Mouse (Mus musculus) ES-E14 (cell line): ENCODE measurements around the gene Cacna2d2. TPM values are rescaled to one million over a fixed set of nuclear protein-coding genes. Genes with fewer than 3 reads are reported as not detected.

Experiments
- DNase-seq: peaks from one replicate; pipeline ENCODE4 v3.0.0-alpha.2; 2013; ENCODE audit warnings: low read depth, low spot score
- H3K27ac ChIP-seq: 2 replicates; pipeline ENCODE4 v1.5.1; 2012; ENCODE audit warnings: low read depth, mild to moderate bottlenecking, low read length, moderate library complexity, mixed read lengths; ENCODE audit not compliant: poor library complexity, insufficient read depth, severe bottlenecking
- H3K36me3 ChIP-seq: 2 replicates; pipeline ENCODE4 v1.6.1; 2012; ENCODE audit warnings: mild to moderate bottlenecking, low read length, moderate library complexity, mixed read lengths; ENCODE audit not compliant: control insufficient read depth, poor library complexity, insufficient read depth, severe bottlenecking
- H3K4me1 ChIP-seq, 2 experiments: fragments of 150-350 bp in 1 of 2; sonication (generic) in 1 of 2; 2 replicates each; pipeline ENCODE4 v1.6.1; 2012; ENCODE audit warnings: low read length in 2 of 2, mild to moderate bottlenecking in 1 of 2, mixed read lengths in 1 of 2; ENCODE audit not compliant: control insufficient read depth in 2 of 2, insufficient read depth in 2 of 2, poor library complexity in 1 of 2
- H3K4me3 ChIP-seq, 2 experiments: fragments of 150-350 bp in 1 of 2; sonication (generic) in 1 of 2; 2 replicates each; pipeline ENCODE4 v1.5.1; 2012; ENCODE audit warnings: low read length in 2 of 2, low read depth in 1 of 2, mild to moderate bottlenecking in 1 of 2, mixed read lengths in 1 of 2; ENCODE audit not compliant: insufficient read depth in 1 of 2, poor library complexity in 1 of 2, severe bottlenecking in 1 of 2
- H3K9ac ChIP-seq: 2 replicates; pipeline ENCODE4 v1.6.1; 2012; ENCODE audit warnings: low read depth, mild to moderate bottlenecking, low read length, mixed read lengths; ENCODE audit not compliant: poor library complexity, insufficient read depth, severe bottlenecking
- H3K9me3 ChIP-seq: fragments of 150-350 bp; sonication (generic); 2 replicates; pipeline ENCODE4 v1.6.1; 2012; ENCODE audit warnings: low read depth, mild to moderate bottlenecking, low read length; ENCODE audit not compliant: control insufficient read depth, insufficient read depth
- CHD2 ChIP-seq: IDR thresholded peaks from 2 replicates; pipeline ENCODE4 v1.6.1; 2014; ENCODE audit warnings: mild to moderate bottlenecking, low read depth, low read length, inconsistent platforms
- HCFC1 ChIP-seq: IDR thresholded peaks from 2 replicates; pipeline ENCODE4 v1.6.1; 2012; ENCODE audit warnings: low read length, inconsistent platforms, borderline replicate concordance; ENCODE audit not compliant: insufficient read depth
- MAFK ChIP-seq: IDR thresholded peaks from 2 replicates; pipeline ENCODE4 v1.6.1; 2014; ENCODE audit warnings: mild to moderate bottlenecking, low read depth, low read length, inconsistent platforms; ENCODE audit not compliant: insufficient read depth
- ZC3H11A ChIP-seq: IDR thresholded peaks from 2 replicates; pipeline ENCODE4 v1.6.1; 2012; ENCODE audit warnings: low read depth, mild to moderate bottlenecking, inconsistent platforms, low read length, borderline replicate concordance
- ZNF384 ChIP-seq: IDR thresholded peaks from 2 replicates; pipeline ENCODE4 v1.6.1; 2012; ENCODE audit warnings: low read depth, low read length, inconsistent platforms
- in situ Hi-C, 2 experiments: fragments of 600-800 bp; cut with MboI; formaldehyde crosslinking; loops; one replicate each; pipeline ENCODE4 v1.15.1; 2025; ENCODE audit warnings: low sequenced_read_pairs in 2 of 2, inconsistent platforms in 1 of 2; ENCODE audit not compliant: unreplicated experiment in 2 of 2
- total RNA-seq: library from RNA; depleted of rRNA; stranded (reverse); fragments of 300-350 nt; gene quantifications from 2 replicates; pipeline ENCODE4 v1.2.3, GENCODE M21; 2012

Gene Cacna2d2
- total RNA-seq, 1 experiment: 0.85 TPM

- peaks cover 3 to 18% of the 10 kb centered on the region in 2 experiments; a peak in 3 of 4 replicates for H3K4me1 ChIP-seq
Observed at GRCm38 (mm10) chr9:107372441-107372840, 27.0 kb upstream of the Cacna2d2 start.

GRCm38 (mm10) chr9:107374623-107375022 lies 24.8 kb upstream of the Cacna2d2 start:
- Histone ChIP-seq H3K9ac (no peak overlapping the region), H3K4me1 (peaks cover 3 to 18% of the 10 kb centered on the region in 2 experiments; a peak in 3 of 4 replicates), H3K9me3 (no peaks in the 10 kb centered on the region), H3K27ac (no peak overlapping the region), H3K4me3 (peak overlapping the region in 1 of 2 experiments; percentile 46; a peak in 3 of 4 replicates), H3K36me3 (no peaks in the 10 kb centered on the region)
- in situ Hi-C loops: no loop called here
- peak; percentile 97 for DNase-seq
- 0 out of 2 replicates have a peak, but pooled peaks have one; percentile 43 for TF ChIP-seq CHD2
- no peak for TF ChIP-seq ZC3H11A
- no peak for TF ChIP-seq HCFC1
- peak; percentile 41; the same call in 1 of the 2 replicates for TF ChIP-seq MAFK
- no peak for TF ChIP-seq ZNF384

More at GRCm38 (mm10) chr9:107372441-107372840, 27.0 kb upstream of the Cacna2d2 start:
- no peak overlapping the region for H3K27ac ChIP-seq
- H3K36me3 ChIP-seq: no peaks in the 10 kb centered on the region
- no peak overlapping the region for H3K9ac ChIP-seq
- no peak overlapping the region for H3K4me3 ChIP-seq
- no peak for TF ChIP-seq ZC3H11A
- TF ChIP-seq HCFC1: no peak
- no peak for TF ChIP-seq MAFK
- no peak for TF ChIP-seq CHD2
- TF ChIP-seq ZNF384: no peak
- in situ Hi-C loops: no loop called here
- DNase-seq: no peak
- no peaks in the 10 kb centered on the region for H3K9me3 ChIP-seq

GRCm38 (mm10) chr9:107375451-107375850 lies 24.0 kb upstream of the Cacna2d2 start:
- DNase-seq: peak; percentile 67

GRCm38 (mm10) chr9:107377961-107378512 lies 21.4 kb upstream of the Cacna2d2 start:
- Histone ChIP-seq H3K4me3 (peak overlapping the region; percentile 46 to 78), H3K9me3 (no peaks in the 10 kb centered on the region), H3K9ac (peak overlapping the region; percentile 1; the same call in 1 of the 2 replicates), H3K27ac (no peak overlapping the region), H3K4me1 (peaks cover 0 to 10% of the 10 kb centered on the region in 2 experiments; a peak in 1 of 4 replicates), H3K36me3 (no peaks in the 10 kb centered on the region)
- in situ Hi-C loops: no loop called here
- TF ChIP-seq CHD2: no peak
- TF ChIP-seq MAFK: no peak
- no peak for TF ChIP-seq ZC3H11A
- TF ChIP-seq HCFC1: no peak
- DNase-seq: no peak

More at GRCm38 (mm10) chr9:107375451-107375850, 24.0 kb upstream of the Cacna2d2 start:
- Histone ChIP-seq H3K4me1 (peaks cover 3 to 17% of the 10 kb centered on the region in 2 experiments; a peak in 2 of 4 replicates), H3K9me3 (no peaks in the 10 kb centered on the region), H3K36me3 (no peaks in the 10 kb centered on the region), H3K27ac (no peak overlapping the region), H3K4me3 (peak overlapping the region; percentile 22 to 51; a peak in 2 of 4 replicates), H3K9ac (0 out of 2 replicates have a peak overlapping the region, but pooled peaks have one; percentile 34)
- TF ChIP-seq HCFC1: no peak
- TF ChIP-seq ZNF384: no peak
- TF ChIP-seq CHD2: no peak
- no peak for TF ChIP-seq ZC3H11A
- no peak for TF ChIP-seq MAFK
- in situ Hi-C loops: no loop called here
